Mouse (Mus musculus) heart, adult 2 months (tissue): ENCODE data around the gene Gm21887.
"Not testable (repeated sequence)": the region's sequence is repeated elsewhere in the genome, so short reads cannot be mapped to it uniquely, and the experiment has no call there.

Experiments
- CTCF ChIP-seq: fragments of 200-600 bp; IDR thresholded peaks from 2 replicates; pipeline ENCODE4 v1.8.1; 2022; ENCODE audit warnings: antibody characterized with exemption, mild to moderate bottlenecking, moderate library complexity
- EP300 ChIP-seq: fragments of 200-500 bp; IDR thresholded peaks from 2 replicates; pipeline ENCODE4 v1.6.1; 2011; ENCODE audit warnings: low read depth, low read length, control low read depth; ENCODE audit not compliant: insufficient read depth
- POLR2A ChIP-seq: fragments of 200-500 bp; IDR thresholded peaks from 2 replicates; pipeline ENCODE4 v1.6.1; 2011; ENCODE audit warnings: mild to moderate bottlenecking, low read depth, low read length, control low read depth; ENCODE audit not compliant: insufficient read depth

GRCm38 (mm10) chrX:169985796-169986195 lies 23.7 kb upstream of the Gm21887 start:
- not testable (repeated sequence) for TF ChIP-seq CTCF, EP300, POLR2A
